Mouse (Mus musculus) midbrain, postnatal 0 days (tissue): Measurements from ENCODE around the gene Gm13128. TPM values are rescaled to one million over a fixed set of nuclear protein-coding genes. Genes with fewer than 3 reads are reported as not detected.
"Not testable (repeated sequence)": the region's sequence is repeated elsewhere in the genome, so short reads cannot be mapped to it uniquely, and the experiment has no call there.

ENCODE experiments used
- ATAC-seq: fragments of 200-750 bp; cut with Nextera tagmentation; 2 replicates; pipeline ENCODE4 v1.8.0; 2017; ENCODE audit warnings: moderate number of reproducible peaks, mild to moderate bottlenecking, moderate TSS enrichment, moderate library complexity; ENCODE audit not compliant: low FRiP score
- DNase-seq: peaks from one replicate; pipeline ENCODE4 v3.0.0-alpha.2; 2015; ENCODE audit warnings: low spot score
- H3K27ac ChIP-seq: fragments of 300-500 bp; sonication (generic); 2 replicates; pipeline ENCODE4 v1.5.1; 2014; ENCODE audit warnings: low read depth, mild to moderate bottlenecking, low read length, mixed read lengths
- H3K27me3 ChIP-seq: fragments of 300-500 bp; sonication (generic); 2 replicates; pipeline ENCODE4 v1.6.1; 2014; ENCODE audit warnings: low read length, control low read depth, mixed read lengths; ENCODE audit not compliant: insufficient read depth
- H3K36me3 ChIP-seq: fragments of 300-500 bp; sonication (generic); 2 replicates; pipeline ENCODE4 v1.6.1; 2014; ENCODE audit warnings: low read length, control low read depth, mixed read lengths; ENCODE audit not compliant: insufficient read depth
- H3K4me1 ChIP-seq: fragments of 300-500 bp; sonication (generic); 2 replicates; pipeline ENCODE4 v1.6.1; 2014; ENCODE audit warnings: mild to moderate bottlenecking, control low read depth, antibody characterized with exemption, low read length, mixed read lengths; ENCODE audit not compliant: insufficient read depth
- H3K4me2 ChIP-seq: fragments of 300-500 bp; sonication (generic); 2 replicates; pipeline ENCODE4 v1.6.1; 2014; ENCODE audit warnings: low read depth, mild to moderate bottlenecking, low read length, mixed read lengths; ENCODE audit not compliant: poor library complexity, severe bottlenecking
- H3K4me3 ChIP-seq: fragments of 300-500 bp; sonication (generic); 2 replicates; pipeline ENCODE4 v1.5.1; 2014; ENCODE audit warnings: low read depth, mild to moderate bottlenecking, low read length, moderate library complexity
- H3K9ac ChIP-seq: fragments of 300-500 bp; sonication (generic); replicated peaks from 2 replicates; pipeline ENCODE4 v1.6.1; 2014; ENCODE audit warnings: mild to moderate bottlenecking, low read length, moderate library complexity, mixed read lengths; ENCODE audit not compliant: poor library complexity, severe bottlenecking
- H3K9me3 ChIP-seq: fragments of 300-500 bp; sonication (generic); 2 replicates; pipeline ENCODE4 v1.6.1; 2016; ENCODE audit warnings: low read length, control low read depth
- whole genome bisulfite sequencing: fragments of 180-500 bp; shearing (Covaris S2); extraction: QIAGEN DNeasy Blood & Tissue Kit; methylation state at CpG from one replicate; pipeline ENCODE4 v1.1.7; 2014; 5-methylcytosine and 5-hydroxymethylcytosine counted together
- polyA plus RNA-seq: library from polyadenylated mRNA; unstranded; fragments of >200 nt; fragmentation: Nextera tagmentation; extraction: Ambion mirVana; gene quantifications from 2 replicates; pipeline ENCODE4 v1.2.1, GENCODE M21; 2015
- total RNA-seq: library from RNA; depleted of rRNA; stranded (reverse); fragments of >200 nt; gene quantifications from 2 replicates; pipeline ENCODE4 v1.2.3, GENCODE M21; 2014; rRNA removed

Gene Gm13128
- total RNA-seq = not detected in 2 replicates
- polyA plus RNA-seq = not detected in 2 replicates

DNA sequence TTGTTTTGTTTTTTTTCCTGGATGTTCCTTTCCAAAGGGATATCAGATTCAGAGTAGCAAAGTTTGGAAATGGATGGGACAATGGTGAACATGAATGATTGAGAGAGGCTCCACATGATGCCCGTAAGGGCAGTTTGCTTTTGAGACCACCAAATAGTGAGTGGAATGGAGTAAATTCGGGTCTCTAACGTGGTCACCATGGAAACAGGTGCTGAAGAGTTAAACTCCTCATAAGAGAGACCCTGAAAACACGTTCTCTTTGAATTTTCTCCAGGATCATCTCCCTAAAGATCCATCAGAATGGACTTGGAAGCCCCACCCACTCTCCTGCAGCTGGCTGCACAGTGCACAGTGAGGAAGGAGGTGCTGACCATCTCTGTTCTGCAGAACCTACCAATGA, at the start of gene Gm13128:
Gene Gm13128, plus strand, starts transcription at position 301 of the 400 bp plus-strand sequence.
- H3K9me3 ChIP-seq, H3K9ac ChIP-seq, DNase-seq, H3K27ac ChIP-seq, H3K27me3 ChIP-seq, H3K4me2 ChIP-seq, ATAC-seq, H3K4me3 ChIP-seq, H3K36me3 ChIP-seq, H3K4me1 ChIP-seq: not testable (repeated sequence)
- 54% methylated on average over 4 of the region's 4 CpGs for WGBS

DNA sequence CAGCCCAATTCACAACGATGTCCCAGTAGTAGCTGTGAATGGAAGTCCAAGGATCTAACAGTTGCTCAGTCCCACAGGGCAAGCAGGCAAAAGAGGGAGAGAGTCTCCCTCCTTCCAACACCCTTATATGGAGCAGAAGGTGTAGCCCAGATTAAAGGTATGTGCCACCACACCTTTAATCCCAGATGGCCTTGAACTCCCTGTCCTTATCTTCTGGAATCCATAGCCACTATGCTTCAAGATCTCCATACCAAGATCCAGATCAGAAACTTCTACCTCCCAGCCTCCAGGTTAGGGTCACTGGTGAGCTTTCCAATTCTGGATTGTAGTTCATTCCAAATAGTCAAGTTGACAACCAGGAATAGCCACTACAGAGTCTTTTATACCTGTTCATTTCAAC, 49.7 kb upstream of the Gm13128 start, which contains the start of gene Pramel5:
Gene Pramel5, minus strand, starts transcription at position 101 of the 400 bp plus-strand sequence.
- H3K4me3 ChIP-seq, H3K27ac ChIP-seq, H3K4me1 ChIP-seq, ATAC-seq, H3K9ac ChIP-seq, H3K36me3 ChIP-seq, H3K4me2 ChIP-seq, DNase-seq, H3K27me3 ChIP-seq: not testable (repeated sequence)
- 68% methylated on average over 1 of the region's 1 CpGs for WGBS
- H3K9me3 ChIP-seq = peaks cover 14% of the 10 kb centered on the region; the same call in 1 of the 2 replicates

DNA sequence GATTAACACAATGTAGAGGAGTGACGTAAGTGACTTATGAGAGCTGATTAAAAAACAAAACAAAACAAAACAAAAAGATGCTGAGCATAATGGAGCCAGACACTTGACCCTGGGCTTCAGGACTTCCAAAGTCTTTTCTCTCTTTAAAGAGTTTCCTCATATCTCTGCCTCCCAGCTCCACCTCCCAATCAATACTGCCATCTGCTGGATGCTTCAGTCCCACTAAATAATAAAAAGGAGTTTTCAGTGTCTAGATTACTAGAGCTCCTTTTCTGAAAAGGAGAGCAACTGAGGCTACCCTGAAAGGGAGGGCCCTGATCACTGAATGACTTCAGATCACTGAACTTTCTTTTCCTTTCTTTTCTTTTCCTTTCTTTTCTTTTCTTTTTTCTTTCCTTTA, 30.6 kb upstream of the Gm13128 start:
- not testable (repeated sequence) for ATAC-seq, H3K4me1 ChIP-seq, H3K9me3 ChIP-seq, H3K36me3 ChIP-seq, H3K4me3 ChIP-seq, H3K27me3 ChIP-seq, H3K9ac ChIP-seq, H3K27ac ChIP-seq, H3K4me2 ChIP-seq, DNase-seq
- WGBS = 44% methylated on average over 1 of the region's 1 CpGs

DNA sequence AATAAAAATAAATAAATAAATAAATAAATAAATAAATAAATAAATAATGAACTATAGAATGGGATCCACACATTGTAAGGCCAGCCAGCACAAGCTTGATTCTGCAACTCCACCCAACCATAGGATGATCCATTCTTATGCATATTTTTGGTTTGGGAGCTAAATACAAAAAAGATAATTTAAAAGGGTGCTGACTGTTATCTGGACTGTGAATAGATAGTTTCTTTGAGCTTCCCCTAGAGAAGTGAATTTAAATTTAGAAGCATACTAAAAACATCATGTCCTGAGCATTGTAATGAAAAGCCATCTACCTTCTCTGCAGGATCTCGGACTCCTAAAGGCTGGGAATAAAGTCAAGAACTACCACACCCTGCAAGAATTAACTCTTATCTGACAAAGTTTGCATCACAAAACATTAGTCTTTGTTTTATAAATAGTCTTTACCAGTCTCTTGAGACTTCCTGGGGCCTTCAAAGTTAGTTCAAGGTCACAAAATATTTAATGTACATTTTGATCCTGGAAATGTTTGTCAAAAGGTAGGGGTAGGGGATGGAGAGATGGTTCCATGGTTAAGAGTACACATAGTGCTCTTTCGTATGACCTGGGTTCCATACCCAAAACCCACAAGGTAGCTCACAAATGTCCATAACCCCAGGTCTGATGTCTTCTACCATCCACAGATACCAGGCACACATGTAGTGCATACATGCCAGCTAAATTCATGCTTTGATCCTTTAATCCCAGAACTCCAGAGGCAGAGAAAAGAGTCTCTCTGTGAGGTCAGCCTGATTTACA, 17.2 kb upstream of the Gm13128 start:
- not testable (repeated sequence) for H3K4me3 ChIP-seq, DNase-seq, H3K4me2 ChIP-seq, H3K9me3 ChIP-seq, H3K27ac ChIP-seq, H3K36me3 ChIP-seq, H3K9ac ChIP-seq, H3K27me3 ChIP-seq, H3K4me1 ChIP-seq, ATAC-seq
- WGBS = 72% methylated on average over 2 of the region's 2 CpGs

DNA sequence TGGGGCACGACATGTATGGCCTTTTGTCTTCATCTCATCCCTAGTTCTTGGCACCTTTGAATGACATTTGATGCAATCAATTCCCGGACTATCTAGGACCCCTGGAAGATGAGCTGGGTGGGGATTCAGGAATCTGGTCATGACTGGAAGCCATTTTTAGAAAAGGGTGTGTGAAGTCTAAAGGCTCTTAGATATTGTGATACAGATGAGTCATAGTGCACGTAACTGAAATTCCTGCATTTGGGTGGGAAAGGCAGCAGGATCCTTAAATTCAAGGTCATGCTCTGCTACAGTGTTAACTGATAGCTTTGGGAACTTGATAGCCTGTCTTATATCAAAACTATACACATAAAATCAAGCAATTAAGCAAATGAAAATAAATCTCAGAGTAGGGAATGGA, 5.8 kb downstream of the Gm13128 start:
- H3K4me1 ChIP-seq, H3K9ac ChIP-seq, H3K4me3 ChIP-seq, H3K4me2 ChIP-seq, DNase-seq, H3K27me3 ChIP-seq, ATAC-seq, H3K9me3 ChIP-seq, H3K36me3 ChIP-seq, H3K27ac ChIP-seq: not testable (repeated sequence)
- WGBS = 89% methylated on average over 2 of the region's 3 CpGs

DNA sequence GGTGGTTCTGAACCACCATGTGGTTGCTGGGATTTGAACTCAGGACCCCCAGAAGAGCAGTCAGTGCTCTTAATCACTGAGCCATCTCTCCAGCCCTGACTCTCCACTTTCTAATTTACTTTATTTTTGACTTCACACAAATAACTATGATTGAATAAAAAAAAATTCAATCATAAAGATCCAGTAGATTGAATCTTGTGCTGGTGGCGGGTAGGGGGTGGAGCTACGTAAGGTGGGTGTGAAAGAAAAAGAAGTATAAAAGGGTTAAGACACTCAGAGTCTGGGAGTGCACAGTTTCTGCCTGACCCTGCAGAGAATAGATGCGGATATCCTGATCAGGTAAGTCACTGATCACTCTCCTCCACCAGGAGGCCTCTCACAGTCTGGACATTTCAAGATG, 27.6 kb downstream of the Gm13128 start, which contains the start of gene Gm13119:
Gene Gm13119, plus strand, starts transcription at position 301 of the 400 bp plus-strand sequence.
- H3K27me3 ChIP-seq, H3K36me3 ChIP-seq, H3K4me3 ChIP-seq, H3K4me1 ChIP-seq, H3K9me3 ChIP-seq, H3K4me2 ChIP-seq, H3K9ac ChIP-seq, H3K27ac ChIP-seq, ATAC-seq, DNase-seq: not testable (repeated sequence)
- 84% methylated on average over 3 of the region's 3 CpGs for WGBS
